Comparison of ENCODE assay signal across 21 mouse cellular contexts in the genomic region with DNA sequence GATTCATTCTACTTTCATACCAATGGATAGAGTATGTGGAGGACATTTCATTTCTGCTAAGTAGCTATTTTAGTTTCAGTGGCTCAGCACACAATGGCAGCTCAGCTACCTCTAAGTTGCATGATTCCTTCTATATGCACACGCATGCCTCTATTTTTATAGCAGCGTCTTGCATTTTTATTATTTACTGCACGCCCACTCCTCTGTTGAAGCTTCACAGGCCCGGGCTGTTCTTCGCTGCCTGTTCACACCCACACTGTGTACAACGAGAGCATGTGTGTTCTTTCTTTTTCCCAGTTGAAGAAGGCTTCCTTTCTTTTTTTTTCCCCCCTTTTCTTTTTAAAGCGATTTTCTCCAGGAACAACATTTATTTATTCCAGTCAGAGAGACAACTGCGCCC.
DNase-seq lines count a peak whose midpoint lies in the region; ATAC-seq and TF ChIP-seq lines count a peak whose summit lies in the region.
"Had no signal": no experiment of that assay in that cellular context is flagged by ENCODE, and none has a peak within 500 bp of the region (broad histone marks: within the 10 kb centered on the region; RNA-seq: fewer than 3 reads in every experiment).

No protein-coding gene starts in this region.

- WGBS in hindbrain, postnatal 0 days = 88% methylated on average over 8 of the region's 8 CpGs

- no peak for TF ChIP-seq CTCF in layer of hippocampus, adult 2 months (conservative IDR thresholded peaks at IDR 0.05)
- TF ChIP-seq CTCF in hindbrain, postnatal 0 days (IDR thresholded peaks at IDR 0.05; ENCODE audit: low read depth) = no peak

- H3K4me2 ChIP-seq in hindbrain, postnatal 0 days (ENCODE audit: low read depth, low read length) = no peak overlapping the region
- H3K4me2 ChIP-seq: hindbrain, embryonic 12.5 days; limb, embryonic 12.5 days; liver, embryonic 12.5 days; midbrain, embryonic 15.5 days; neural tube, embryonic 15.5 days had no signal

- H3K9me3 ChIP-seq in hindbrain, postnatal 0 days (ENCODE audit: low read length) = no peaks in the 10 kb centered on the region
- H3K9me3 ChIP-seq: hindbrain, embryonic 12.5 days; limb, embryonic 12.5 days; liver, embryonic 12.5 days; midbrain, embryonic 15.5 days; neural tube, embryonic 15.5 days had no signal

- no peak overlapping the region for H3K27ac ChIP-seq in layer of hippocampus, adult 2 months
- H3K27ac ChIP-seq in hindbrain, postnatal 0 days = no peak overlapping the region
- H3K27ac ChIP-seq: hindbrain, embryonic 12.5 days; limb, embryonic 12.5 days; liver, embryonic 12.5 days; midbrain, embryonic 15.5 days; neural tube, embryonic 15.5 days had no signal

- no peak for ATAC-seq in hindbrain, postnatal 0 days
- ATAC-seq: inflammation-experienced regulatory T-cells, adult 6 months; liver, embryonic 12.5 days; midbrain, embryonic 15.5 days had no signal

- intact Hi-C loops in left cerebral cortex, postnatal 4 days (cut with DNase I) = no loop called here
- intact Hi-C loops in left cerebral cortex, postnatal 14 days (cut with DNase I) = no loop called here

- peak; percentile 24 for DNase-seq in left cerebral cortex, adult 11 months (ENCODE audit: low spot score)
- no peak for DNase-seq in left cerebral cortex, postnatal 4 days
- DNase-seq in layer of hippocampus, adult 2 months (ENCODE audit: low spot score in 2 of 2) = peak; percentile 13 to 43
- DNase-seq in left cerebral cortex, postnatal 14 days (ENCODE audit: low spot score in 2 of 2) = peak; percentile 41 to 69
- DNase-seq in right cerebral cortex, postnatal 36 days (ENCODE audit: low spot score in 2 of 2) = peak; percentile 32 to 60
- DNase-seq in thymus, postnatal 0 days (ENCODE audit: low spot score) = no peak
- DNase-seq in hindbrain, postnatal 0 days (ENCODE audit: low spot score) = no peak
- DNase-seq: cerebellum, adult 2 months; gastrocnemius, postnatal 25 days; kidney, adult 8-10 months; kidney, postnatal 14 days; lung, adult 2 months; thymus, postnatal 4 days had no signal

- no peaks in the 10 kb centered on the region for H3K27me3 ChIP-seq in hindbrain, postnatal 0 days (ENCODE audit: insufficient read depth, low read length)
- H3K27me3 ChIP-seq: CH12.LX; hindbrain, embryonic 12.5 days; limb, embryonic 12.5 days; liver, embryonic 12.5 days; megakaryocyte, embryonic 14.5 days; midbrain, embryonic 15.5 days; neural tube, embryonic 15.5 days had no signal

- no peaks in the 10 kb centered on the region for H3K4me1 ChIP-seq in hindbrain, postnatal 0 days (ENCODE audit: insufficient read depth, low read length)
- H3K4me1 ChIP-seq: hindbrain, embryonic 12.5 days; limb, embryonic 12.5 days; liver, embryonic 12.5 days; megakaryocyte, embryonic 14.5 days; midbrain, embryonic 15.5 days had no signal

- no peaks in the 10 kb centered on the region for H3K36me3 ChIP-seq in hindbrain, postnatal 0 days (ENCODE audit: insufficient read depth, low read length)
- H3K36me3 ChIP-seq: hindbrain, embryonic 12.5 days; limb, embryonic 12.5 days; liver, embryonic 12.5 days; midbrain, embryonic 15.5 days; neural tube, embryonic 15.5 days had no signal

- H3K9ac ChIP-seq in hindbrain, postnatal 0 days (replicated peaks; ENCODE audit: low read length) = no peak overlapping the region
- H3K9ac ChIP-seq: hindbrain, embryonic 12.5 days; limb, embryonic 12.5 days; liver, embryonic 12.5 days; midbrain, embryonic 15.5 days; neural tube, embryonic 15.5 days had no signal

- H3K4me3 ChIP-seq in layer of hippocampus, adult 2 months = no peak overlapping the region
- no peak overlapping the region for H3K4me3 ChIP-seq in hindbrain, postnatal 0 days (ENCODE audit: low read length)
- H3K4me3 ChIP-seq: hindbrain, embryonic 12.5 days; limb, embryonic 12.5 days; liver, embryonic 12.5 days; megakaryocyte, embryonic 14.5 days; midbrain, embryonic 15.5 days; neural tube, embryonic 15.5 days had no signal

Comparison
In these comparisons a context has a peak if more than half of its experiments do, and no peak if none do; other contexts are left out.
1. DNase-seq: peak in left cerebral cortex, adult 11 months (single experiment), layer of hippocampus, adult 2 months (2 of 2), left cerebral cortex, postnatal 14 days (2 of 2) and right cerebral cortex, postnatal 36 days (2 of 2); none in left cerebral cortex, postnatal 4 days (single experiment), thymus, postnatal 0 days (single experiment) and hindbrain, postnatal 0 days (single experiment).